Comparison of ENCODE assay signal across 19 mouse cellular contexts in genomic region chr16:17649925-17650605, GRCm38 (mm10). TPM values are rescaled to one million over a fixed set of nuclear protein-coding genes. Genes with fewer than 3 reads are reported as not detected.
A peak's percentile ranks its signal among the peaks of the same experiment; 100 is the strongest.
DNase-seq lines count a peak whose midpoint lies in the region; ATAC-seq and TF ChIP-seq lines count a peak whose summit lies in the region.
"Had no signal": no experiment of that assay in that cellular context is flagged by ENCODE, and none has a peak within 500 bp of the region (broad histone marks: within the 10 kb centered on the region; RNA-seq: fewer than 3 reads in every experiment).

No protein-coding gene starts in this region.

- peaks cover 40% of the 10 kb centered on the region for H3K36me3 ChIP-seq in hindbrain, postnatal 0 days (ENCODE audit: insufficient read depth, low read length)
- H3K36me3 ChIP-seq in hindbrain, embryonic 14.5 days (replicated peaks; ENCODE audit: control insufficient read depth, insufficient read depth) = peaks cover 65% of the 10 kb centered on the region
- peaks cover 64% of the 10 kb centered on the region for H3K36me3 ChIP-seq in forebrain, embryonic 14.5 days (ENCODE audit: control insufficient read depth, insufficient read depth, low read length)

- WGBS in hindbrain, postnatal 0 days = 87% methylated on average over 16 of the region's 16 CpGs
- 87% methylated on average over 16 of the region's 16 CpGs for whole genome bisulfite sequencing in hindbrain, embryonic 14.5 days
- 87% methylated on average over 16 of the region's 16 CpGs for WGBS in forebrain, embryonic 14.5 days

- H3K9me3 ChIP-seq in hindbrain, postnatal 0 days (ENCODE audit: low read length) = no peaks in the 10 kb centered on the region
- no peaks in the 10 kb centered on the region for H3K9me3 ChIP-seq in hindbrain, embryonic 14.5 days (ENCODE audit: control insufficient read depth, low read length)
- no peaks in the 10 kb centered on the region for H3K9me3 ChIP-seq in forebrain, embryonic 14.5 days (replicated peaks; ENCODE audit: control insufficient read depth, low read length)
- H3K9me3 ChIP-seq: embryonic facial prominence, embryonic 15.5 days; forebrain, embryonic 10.5 days; intestine, embryonic 15.5 days; limb, embryonic 13.5 days; midbrain, embryonic 13.5 days; neural tube, embryonic 15.5 days; stomach, embryonic 15.5 days had no signal

- no peak for DNase-seq in hindbrain, postnatal 0 days (ENCODE audit: low spot score)
- DNase-seq in hindbrain, embryonic 14.5 days (ENCODE audit: low spot score) = no peak
- DNase-seq in right cerebral cortex, adult 18-20 months = peak; percentile 61
- DNase-seq in right cerebral cortex, postnatal 4 days = no peak
- peak; percentile 64 for DNase-seq in cerebellum, adult 9-10 months
- DNase-seq in urinary bladder, adult 2 months (ENCODE audit: low spot score) = no peak
- no peak for DNase-seq in forebrain, embryonic 14.5 days (ENCODE audit: low spot score)
- DNase-seq: gastrocnemius, postnatal 25 days; kidney, postnatal 10 days; retina, postnatal 1 day had no signal

- H3K4me2 ChIP-seq in hindbrain, postnatal 0 days (ENCODE audit: low read depth, low read length) = no peak overlapping the region
- H3K4me2 ChIP-seq in hindbrain, embryonic 14.5 days (replicated peaks) = no peak overlapping the region
- no peak overlapping the region for H3K4me2 ChIP-seq in forebrain, embryonic 14.5 days (ENCODE audit: low read length)
- H3K4me2 ChIP-seq: embryonic facial prominence, embryonic 15.5 days; intestine, embryonic 15.5 days; limb, embryonic 13.5 days; midbrain, embryonic 13.5 days; neural tube, embryonic 15.5 days; stomach, embryonic 15.5 days had no signal

- no peak for TF ChIP-seq CTCF in hindbrain, postnatal 0 days (IDR thresholded peaks at IDR 0.05; ENCODE audit: low read depth)

- ATAC-seq in hindbrain, postnatal 0 days = no peak
- no peak for ATAC-seq in hindbrain, embryonic 14.5 days (ENCODE audit: low FRiP score)
- no peak for ATAC-seq in forebrain, embryonic 14.5 days
- ATAC-seq: intestine, embryonic 15.5 days; midbrain, embryonic 13.5 days had no signal

- peak overlapping the region; percentile 15; the same call in 1 of the 2 replicates for H3K27ac ChIP-seq in hindbrain, postnatal 0 days
- H3K27ac ChIP-seq in hindbrain, embryonic 14.5 days = no peak overlapping the region
- H3K27ac ChIP-seq in forebrain, embryonic 14.5 days (ENCODE audit: low read depth, low read length) = no peak overlapping the region
- H3K27ac ChIP-seq: embryonic facial prominence, embryonic 15.5 days; forebrain, embryonic 10.5 days; intestine, embryonic 15.5 days; limb, embryonic 13.5 days; liver, embryonic 14.5 days; midbrain, embryonic 13.5 days; neural tube, embryonic 15.5 days; stomach, embryonic 15.5 days had no signal

- no peaks in the 10 kb centered on the region for H3K27me3 ChIP-seq in hindbrain, postnatal 0 days (ENCODE audit: insufficient read depth, low read length)
- no peaks in the 10 kb centered on the region for H3K27me3 ChIP-seq in hindbrain, embryonic 14.5 days (ENCODE audit: control insufficient read depth, insufficient read depth, low read length)
- H3K27me3 ChIP-seq in forebrain, embryonic 14.5 days (replicated peaks; ENCODE audit: control insufficient read depth, insufficient read depth, low read length) = no peaks in the 10 kb centered on the region
- H3K27me3 ChIP-seq: embryonic facial prominence, embryonic 15.5 days; intestine, embryonic 15.5 days; limb, embryonic 13.5 days; midbrain, embryonic 13.5 days; neural tube, embryonic 15.5 days; stomach, embryonic 15.5 days had no signal

- no peak overlapping the region for H3K4me3 ChIP-seq in hindbrain, postnatal 0 days (ENCODE audit: low read length)
- H3K4me3 ChIP-seq in hindbrain, embryonic 14.5 days (replicated peaks; ENCODE audit: low read length) = no peak overlapping the region
- no peak overlapping the region for H3K4me3 ChIP-seq in forebrain, embryonic 14.5 days (ENCODE audit: low read depth, low read length)
- H3K4me3 ChIP-seq: embryonic facial prominence, embryonic 15.5 days; forebrain, embryonic 10.5 days; intestine, embryonic 15.5 days; limb, embryonic 13.5 days; midbrain, embryonic 13.5 days; myocyte; neural tube, embryonic 15.5 days; stomach, embryonic 15.5 days had no signal

- peaks cover 5% of the 10 kb centered on the region; the same call in 1 of the 2 replicates for H3K4me1 ChIP-seq in hindbrain, postnatal 0 days (ENCODE audit: insufficient read depth, low read length)
- peaks cover 10% of the 10 kb centered on the region for H3K4me1 ChIP-seq in hindbrain, embryonic 14.5 days (replicated peaks; ENCODE audit: control insufficient read depth, insufficient read depth, low read length)
- H3K4me1 ChIP-seq in forebrain, embryonic 14.5 days (ENCODE audit: control insufficient read depth, insufficient read depth, low read length) = peaks cover 6% of the 10 kb centered on the region; the same call in 1 of the 2 replicates

- no peak overlapping the region for H3K9ac ChIP-seq in hindbrain, postnatal 0 days (replicated peaks; ENCODE audit: low read length)
- no peak overlapping the region for H3K9ac ChIP-seq in hindbrain, embryonic 14.5 days
- H3K9ac ChIP-seq in forebrain, embryonic 14.5 days (ENCODE audit: low read length) = no peak overlapping the region
- H3K9ac ChIP-seq: embryonic facial prominence, embryonic 15.5 days; intestine, embryonic 15.5 days; limb, embryonic 13.5 days; liver, embryonic 14.5 days; midbrain, embryonic 13.5 days; neural tube, embryonic 15.5 days; stomach, embryonic 15.5 days had no signal

RNA-seq across cellular contexts. Expression of gene Ccdc74a, which starts 3.8 kb away (rescaled TPM):
- 18.2 and 20.8 TPM in 2 replicates for total RNA-seq in hindbrain, postnatal 0 days (2014; rRNA removed)
- polyA plus RNA-seq in hindbrain, postnatal 0 days (2015; fragmentation: Nextera tagmentation; extraction: Ambion mirVana) = 32.8 and 37.6 TPM in 2 replicates
- polyA plus RNA-seq in hindbrain, embryonic 14.5 days (2014; fragmentation: Nextera tagmentation; extraction: Ambion mirVana) = 7.8 and 11.7 TPM in 2 replicates
- 1.5 and 2.7 TPM in 2 replicates for polyA plus RNA-seq in urinary bladder, adult 2 months (2012; rRNA removed)
- 4.8 and 5.7 TPM in 2 replicates for polyA plus RNA-seq in forebrain, embryonic 14.5 days (2014; fragmentation: Nextera tagmentation; extraction: Ambion mirVana)

RNA-seq across cellular contexts. Expression of gene Smpd4, which starts 30.9 kb away (rescaled TPM):
- 62.4 and 67.4 TPM in 2 replicates for total RNA-seq in hindbrain, postnatal 0 days (2014; rRNA removed)
- 21.7 and 23.8 TPM in 2 replicates for polyA plus RNA-seq in hindbrain, postnatal 0 days (2015; fragmentation: Nextera tagmentation; extraction: Ambion mirVana)
- 22.3 and 24.5 TPM in 2 replicates for polyA plus RNA-seq in hindbrain, embryonic 14.5 days (2014; fragmentation: Nextera tagmentation; extraction: Ambion mirVana)
- 33.1 and 36.3 TPM in 2 replicates for polyA plus RNA-seq in urinary bladder, adult 2 months (2012; rRNA removed)
- 34.3 and 35.7 TPM in 2 replicates for polyA plus RNA-seq in forebrain, embryonic 14.5 days (2014; fragmentation: Nextera tagmentation; extraction: Ambion mirVana)

Comparison
In these comparisons a context has a peak if more than half of its experiments do, and no peak if none do; other contexts are left out.
1. DNase-seq: peak in right cerebral cortex, adult 18-20 months (single experiment) and cerebellum, adult 9-10 months (single experiment); none in hindbrain, postnatal 0 days (single experiment), hindbrain, embryonic 14.5 days (single experiment), right cerebral cortex, postnatal 4 days (single experiment), urinary bladder, adult 2 months (single experiment) and forebrain, embryonic 14.5 days (single experiment).